Mouse (Mus musculus) C2C12 (cell line): ENCODE measurements around the gene Ilk. TPM values are rescaled to one million over a fixed set of nuclear protein-coding genes. Genes with fewer than 3 reads are reported as not detected.
"Not testable (repeated sequence)": the region's sequence is repeated elsewhere in the genome, so short reads cannot be mapped to it uniquely, and the experiment has no call there.

Experiments
- H3K27me3 ChIP-seq: one replicate; pipeline ENCODE4 v1.6.1; 2011; ENCODE audit not compliant: control insufficient read depth, insufficient read depth, insufficient read length
- H3K36me3 ChIP-seq: one replicate; pipeline ENCODE4 v1.6.1; 2011; ENCODE audit not compliant: control insufficient read depth, insufficient read depth
- H3K4me3 ChIP-seq: one replicate; pipeline ENCODE4 v1.5.1; 2011; ENCODE audit warnings: mild to moderate bottlenecking, control low read depth; ENCODE audit not compliant: poor library complexity, insufficient read depth, severe bottlenecking
- H3K79me2 ChIP-seq: one replicate; pipeline ENCODE4 v1.6.1; 2011; ENCODE audit not compliant: control insufficient read depth, insufficient read depth
- H3K79me3 ChIP-seq: one replicate; pipeline ENCODE4 v1.6.1; 2011; ENCODE audit warnings: low read depth, control low read depth
- H3ac ChIP-seq: one replicate; pipeline ENCODE3; 2011; ENCODE audit warnings: low read depth; ENCODE audit not compliant: control insufficient read depth, insufficient read length
- CEBPB ChIP-seq: IDR thresholded peaks from one replicate; pipeline ENCODE4 v1.6.1; 2011; ENCODE audit warnings: low read depth, mild to moderate bottlenecking, control low read depth, moderate library complexity
- CTCF ChIP-seq: IDR thresholded peaks from one replicate; pipeline ENCODE4 v1.5.1; 2011; ENCODE audit not compliant: control insufficient read depth, insufficient read depth, insufficient read length
- FOSL1 ChIP-seq: IDR thresholded peaks from one replicate; pipeline ENCODE4 v1.8.0; 2011; ENCODE audit warnings: mild to moderate bottlenecking, low read length; ENCODE audit not compliant: poor library complexity, insufficient read depth, severe bottlenecking
- MAX ChIP-seq: IDR thresholded peaks from one replicate; pipeline ENCODE4 v1.6.1; 2011; ENCODE audit warnings: mild to moderate bottlenecking, control low read depth
- MYOD1 ChIP-seq: IDR thresholded peaks from one replicate; pipeline ENCODE4 v1.6.1; 2011; ENCODE audit warnings: low read depth; ENCODE audit not compliant: control insufficient read depth, insufficient read length
- MYOG ChIP-seq: IDR thresholded peaks from one replicate; pipeline ENCODE4 v1.6.1; 2011; ENCODE audit not compliant: control insufficient read depth, insufficient read length; ENCODE audit errors: extremely low read depth
- USF1 ChIP-seq: IDR thresholded peaks from one replicate; pipeline ENCODE4 v1.6.1; 2011; ENCODE audit warnings: low read depth, mild to moderate bottlenecking, control low read depth, moderate library complexity
- polyA plus RNA-seq: library from polyadenylated mRNA; unstranded; fragments of >200 nt; fragmentation: generic; extraction: Trizol; gene quantifications from one replicate; pipeline ENCODE4 v1.2.1, GENCODE M21; 2012; ENCODE audit warnings: missing spikeins

Gene Ilk
- polyA plus RNA-seq, 1 experiment: 375 TPM

DNA sequence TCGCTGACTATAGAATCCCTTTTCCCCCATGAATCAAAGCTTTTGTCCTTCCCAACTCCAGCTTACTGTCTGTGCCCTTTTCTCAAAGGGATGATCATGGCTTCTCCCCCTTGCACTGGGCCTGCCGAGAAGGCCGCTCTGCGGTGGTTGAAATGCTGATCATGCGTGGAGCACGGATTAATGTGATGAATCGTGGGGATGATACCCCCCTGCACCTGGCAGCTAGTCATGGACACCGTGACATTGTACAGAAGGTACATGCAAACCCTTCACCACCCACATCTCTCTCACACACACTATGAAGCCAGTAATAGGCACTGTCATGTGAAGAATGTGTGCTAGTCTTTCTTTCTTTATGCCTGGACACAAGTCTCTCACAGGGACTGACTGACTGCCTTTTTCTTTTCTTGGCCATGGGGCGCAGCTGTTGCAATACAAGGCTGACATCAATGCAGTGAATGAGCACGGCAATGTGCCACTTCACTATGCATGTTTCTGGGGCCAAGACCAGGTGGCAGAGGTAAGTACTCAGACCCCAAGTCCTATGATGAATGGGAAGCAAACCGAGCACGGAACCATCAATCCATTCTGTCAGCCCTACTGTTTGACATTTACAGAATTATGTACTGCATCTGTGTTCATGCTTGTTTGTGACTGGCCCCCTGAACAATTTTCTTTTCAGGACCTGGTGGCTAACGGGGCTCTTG is 3.9 kb downstream of the Ilk start:
- H3ac ChIP-seq: no peak overlapping the region
- H3K27me3 ChIP-seq: no peaks in the 10 kb centered on the region
- peaks cover 44% of the 10 kb centered on the region for H3K79me3 ChIP-seq
- peaks cover 40% of the 10 kb centered on the region for H3K36me3 ChIP-seq
- peaks cover 74% of the 10 kb centered on the region for H3K79me2 ChIP-seq
- H3K4me3 ChIP-seq: no peak overlapping the region
- TF ChIP-seq MYOD1: no peak
- no peak for TF ChIP-seq CEBPB
- no peak for TF ChIP-seq CTCF
- no peak for TF ChIP-seq MAX
- TF ChIP-seq MYOG: no peak
- no peak for TF ChIP-seq USF1
- no peak for TF ChIP-seq FOSL1

DNA sequence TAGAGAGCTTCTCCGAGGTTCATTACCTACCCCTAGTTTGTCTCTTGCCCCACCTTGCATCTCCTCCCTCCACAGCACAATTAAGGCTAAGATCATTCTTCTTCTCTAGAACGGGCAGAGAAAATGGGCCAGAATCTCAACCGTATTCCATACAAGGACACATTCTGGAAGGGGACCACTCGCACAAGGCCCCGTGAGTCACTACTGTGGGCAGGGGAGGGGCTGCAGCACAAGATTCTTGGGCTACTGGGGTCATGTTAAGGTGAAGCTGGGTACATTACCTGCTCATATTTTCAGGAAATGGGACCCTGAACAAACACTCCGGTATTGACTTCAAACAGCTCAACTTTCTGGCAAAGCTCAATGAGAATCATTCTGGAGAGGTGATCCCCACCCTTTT is 4.5 kb downstream of the Ilk start:
- H3K27me3 ChIP-seq: no peaks in the 10 kb centered on the region
- no peak overlapping the region for H3K4me3 ChIP-seq
- peaks cover 40% of the 10 kb centered on the region for H3K36me3 ChIP-seq
- H3ac ChIP-seq: no peak overlapping the region
- no peak for TF ChIP-seq MYOD1
- no peak for TF ChIP-seq MYOG
- TF ChIP-seq CTCF: no peak
- no peak for TF ChIP-seq FOSL1
- TF ChIP-seq USF1: no peak
- TF ChIP-seq CEBPB: no peak
- TF ChIP-seq MAX: no peak
- peaks cover 68% of the 10 kb centered on the region for H3K79me2 ChIP-seq
- peaks cover 38% of the 10 kb centered on the region for H3K79me3 ChIP-seq

DNA sequence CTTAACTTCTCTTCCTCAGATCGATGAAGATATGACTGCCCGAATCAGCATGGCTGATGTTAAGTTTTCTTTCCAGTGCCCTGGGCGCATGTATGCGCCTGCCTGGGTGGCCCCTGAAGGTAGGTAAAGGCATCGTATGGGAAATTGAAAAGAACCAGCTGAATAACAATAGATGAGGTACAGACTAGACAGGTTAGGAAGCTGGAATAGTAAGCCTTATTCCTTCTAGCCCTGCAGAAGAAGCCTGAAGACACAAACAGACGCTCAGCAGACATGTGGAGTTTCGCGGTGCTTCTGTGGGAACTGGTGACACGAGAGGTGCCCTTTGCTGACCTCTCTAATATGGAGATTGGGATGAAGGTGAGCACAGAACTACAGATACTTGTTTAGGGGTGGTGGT is 5.6 kb downstream of the Ilk start:
- H3K79me3 ChIP-seq: peaks cover 32% of the 10 kb centered on the region
- peaks cover 40% of the 10 kb centered on the region for H3K36me3 ChIP-seq
- H3K27me3 ChIP-seq: no peaks in the 10 kb centered on the region
- TF ChIP-seq CEBPB: no peak
- no peak for TF ChIP-seq USF1
- no peak for TF ChIP-seq MYOG
- TF ChIP-seq MAX: no peak
- no peak for TF ChIP-seq CTCF
- TF ChIP-seq MYOD1: no peak
- TF ChIP-seq FOSL1: no peak
- no peak overlapping the region for H3K4me3 ChIP-seq
- H3K79me2 ChIP-seq: peaks cover 59% of the 10 kb centered on the region
- no peak overlapping the region for H3ac ChIP-seq

DNA sequence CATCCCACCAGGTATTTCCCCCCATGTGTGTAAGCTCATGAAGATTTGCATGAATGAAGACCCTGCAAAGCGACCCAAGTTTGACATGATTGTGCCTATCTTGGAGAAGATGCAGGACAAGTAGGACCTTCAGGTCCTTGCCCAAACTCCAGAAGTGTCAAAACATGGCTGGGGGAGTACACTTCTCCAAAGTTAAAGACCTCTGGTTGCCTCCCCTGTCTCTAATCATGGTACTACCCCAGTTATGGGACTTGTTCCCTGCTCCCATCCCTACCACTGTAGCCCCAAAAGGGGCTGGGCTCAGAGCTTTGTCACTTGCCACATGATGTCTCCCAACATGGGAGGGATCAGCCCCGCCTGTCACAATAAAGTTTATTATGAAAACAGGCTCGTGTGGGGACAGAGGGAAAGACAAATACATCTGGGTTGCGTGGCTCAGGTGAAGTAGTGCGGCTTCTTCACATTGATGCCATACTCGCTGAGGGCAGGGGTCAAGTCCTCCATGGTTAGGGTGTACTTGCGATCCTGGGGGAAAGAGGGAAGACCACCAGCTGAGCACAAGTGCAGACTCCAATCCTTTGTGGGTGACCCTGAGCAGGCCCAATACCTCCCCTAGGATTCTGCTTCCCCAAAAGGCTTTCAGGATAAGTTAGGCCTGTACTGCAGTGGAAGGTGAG is 6.3 kb downstream of the Ilk start:
- not testable (repeated sequence) for H3ac ChIP-seq, H3K27me3 ChIP-seq, H3K4me3 ChIP-seq
- peaks cover 52% of the 10 kb centered on the region for H3K79me2 ChIP-seq
- H3K36me3 ChIP-seq: peaks cover 40% of the 10 kb centered on the region
- peaks cover 25% of the 10 kb centered on the region for H3K79me3 ChIP-seq

DNA sequence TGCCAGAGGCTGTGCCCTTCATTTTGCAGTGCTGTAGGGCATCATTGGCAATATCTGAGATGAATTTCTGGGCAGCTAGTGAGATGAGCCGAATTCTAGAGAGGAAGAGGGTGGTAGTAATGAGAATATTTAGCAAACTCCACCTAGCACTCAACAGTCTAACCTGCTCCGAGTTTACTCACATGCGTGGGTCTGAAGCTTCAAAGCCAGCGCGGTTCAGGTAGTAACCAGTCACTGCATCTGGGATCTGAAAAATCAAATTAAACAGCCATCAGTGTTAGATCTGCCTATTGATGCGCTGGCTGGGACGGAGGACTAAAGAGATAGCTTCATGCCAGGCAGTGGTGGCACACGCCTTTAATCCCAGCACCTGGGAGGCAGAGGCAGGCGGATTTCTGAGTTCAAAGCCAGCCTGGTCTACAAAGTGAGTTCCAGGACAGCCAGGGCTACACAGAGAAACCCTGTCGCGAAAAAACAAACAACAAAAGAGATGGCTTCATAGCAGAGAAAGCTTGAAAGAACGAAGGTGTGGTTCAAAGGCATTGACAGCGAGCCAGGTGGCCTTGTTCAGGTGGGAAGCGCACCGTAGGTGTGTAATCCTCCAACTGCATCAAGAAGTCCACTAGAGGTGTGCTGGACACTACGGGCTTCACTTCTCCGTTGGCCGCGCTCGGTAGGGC is 7.0 kb downstream of the Ilk start:
- Histone ChIP-seq H3K4me3 (peak overlapping the region; percentile 63), H3K79me3 (peaks cover 19% of the 10 kb centered on the region), H3ac (peak overlapping the region; percentile 93), H3K79me2 (peaks cover 45% of the 10 kb centered on the region), H3K36me3 (peaks cover 44% of the 10 kb centered on the region)
- H3K27me3 ChIP-seq: not testable (repeated sequence)

DNA sequence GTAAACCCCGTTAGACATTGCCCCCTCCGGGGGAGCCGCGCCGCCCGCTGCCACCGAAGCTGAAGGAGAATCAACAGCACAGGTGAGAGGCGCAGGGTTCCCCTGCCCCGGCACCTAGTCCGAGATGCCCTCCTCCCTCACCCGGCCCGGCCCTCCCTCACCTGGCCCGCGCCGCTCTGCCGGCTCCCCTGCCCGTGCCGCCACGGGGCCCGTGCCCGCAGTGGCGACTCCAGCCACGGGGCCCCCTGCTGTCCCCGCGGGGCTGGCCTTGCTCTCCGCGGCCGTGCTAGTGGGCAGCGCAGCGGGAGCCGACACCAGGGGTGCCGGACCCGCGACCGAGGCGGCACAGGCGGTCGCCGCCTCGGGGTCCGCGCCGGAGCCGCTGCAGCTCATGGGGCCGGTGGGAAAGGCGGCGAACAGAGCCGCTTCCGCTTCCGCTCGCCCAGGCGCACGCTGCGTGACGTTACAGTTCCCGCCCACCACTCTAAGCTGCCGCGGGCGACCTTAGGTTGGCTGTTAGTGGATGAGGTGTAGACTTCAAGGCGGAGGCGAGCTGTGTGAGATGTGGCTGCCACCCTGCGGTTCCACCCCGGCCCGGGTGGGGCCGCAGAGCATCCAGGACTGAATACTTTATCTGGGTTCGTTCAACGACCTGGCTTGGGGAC is 7.7 kb downstream of the Ilk start, which contains the start of gene Taf10:
Gene Taf10 (minus strand): TSS at position 436 of the 665 bp plus-strand sequence.
- Histone ChIP-seq H3K4me3 (peak within 1 kb of the TSS; percentile 63), H3K36me3 (peaks cover 44% of the 10 kb centered on the region), H3K27me3 (no peaks in the 10 kb centered on the region), H3K79me3 (peaks cover 18% of the 10 kb centered on the region), H3ac (peak within 1 kb of the TSS; percentile 93), H3K79me2 (peaks cover 40% of the 10 kb centered on the region)
- TF ChIP-seq USF1 (no peak), FOSL1 (no peak), MYOG (no peak), CTCF (peak; percentile 19), MAX (peak; percentile 58), MYOD1 (no peak)
